Mouse (Mus musculus) neural tube, embryonic 13.5 days (tissue): ENCODE results near the gene Jmjd6. TPM values are rescaled to one million over a fixed set of nuclear protein-coding genes. Genes with fewer than 3 reads are reported as not detected.

Experiments
- ATAC-seq: fragments of 200-750 bp; cut with Nextera tagmentation; 2 replicates; pipeline ENCODE4 v1.8.0; 2017; ENCODE audit warnings: low read depth, mild to moderate bottlenecking, moderate TSS enrichment, moderate library complexity
- H3K27ac ChIP-seq: fragments of 300-500 bp; sonication (generic); replicated peaks from 2 replicates; pipeline ENCODE4 v1.5.1; 2015; ENCODE audit warnings: moderate library complexity, mild to moderate bottlenecking, inconsistent platforms
- H3K27me3 ChIP-seq: fragments of 300-500 bp; sonication (generic); 2 replicates; pipeline ENCODE4 v1.6.1; 2015; ENCODE audit warnings: mild to moderate bottlenecking, inconsistent platforms
- H3K36me3 ChIP-seq: fragments of 300-500 bp; sonication (generic); 2 replicates; pipeline ENCODE4 v1.6.1; 2015; ENCODE audit warnings: mild to moderate bottlenecking, inconsistent platforms
- H3K4me1 ChIP-seq: fragments of 300-500 bp; sonication (generic); replicated peaks from 2 replicates; pipeline ENCODE4 v1.6.1; 2015; ENCODE audit warnings: inconsistent platforms
- H3K4me2 ChIP-seq: fragments of 300-500 bp; sonication (generic); 2 replicates; pipeline ENCODE4 v1.6.1; 2015; ENCODE audit warnings: inconsistent platforms, mild to moderate bottlenecking, moderate library complexity
- H3K4me3 ChIP-seq: fragments of 300-500 bp; sonication (generic); 2 replicates; pipeline ENCODE4 v1.5.1; 2015; ENCODE audit warnings: mild to moderate bottlenecking, inconsistent platforms
- H3K9ac ChIP-seq: fragments of 300-500 bp; sonication (generic); 2 replicates; pipeline ENCODE4 v1.6.1; 2015; ENCODE audit warnings: moderate library complexity, mild to moderate bottlenecking, inconsistent platforms
- H3K9me3 ChIP-seq: fragments of 300-500 bp; sonication (generic); 2 replicates; pipeline ENCODE4 v1.6.1; 2016; ENCODE audit warnings: inconsistent platforms
- WGBS: fragments of 180-500 bp; shearing (Covaris S2); methylation state at CpG from one replicate; pipeline ENCODE4 v1.1.7; 2015; 5-methylcytosine and 5-hydroxymethylcytosine counted together
- polyA plus RNA-seq: library from polyadenylated mRNA; unstranded; fragments of >200 nt; fragmentation: Nextera tagmentation; extraction: Ambion mirVana; gene quantifications from 2 replicates; pipeline ENCODE4 v1.2.1, GENCODE M21; 2015

The Jmjd6 gene
- polyA plus RNA-seq, 1 experiment from 2014 or later: 75.3 TPM

DNA sequence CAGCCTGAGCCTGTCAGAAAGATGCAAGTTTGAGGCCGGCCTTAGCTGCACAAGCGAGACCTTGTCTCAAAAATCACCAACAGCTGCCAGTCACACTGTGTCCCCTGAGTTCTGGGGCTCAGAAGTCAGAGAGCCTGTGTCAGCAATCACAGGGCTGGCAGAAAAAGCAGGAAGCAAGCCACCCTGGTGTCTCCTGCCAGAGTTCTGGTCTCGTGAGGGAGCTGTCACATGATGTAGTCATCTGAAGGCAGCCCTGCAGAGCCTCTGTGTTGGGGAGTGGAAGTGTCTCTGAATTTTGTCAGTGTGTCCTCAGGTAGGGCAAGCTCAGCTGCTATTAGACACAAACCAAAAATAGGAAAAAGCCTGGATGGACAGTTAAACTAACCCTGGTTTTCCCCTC is 24.9 kb upstream of the Jmjd6 start:
- no peaks in the 10 kb centered on the region for H3K27me3 ChIP-seq
- H3K4me2 ChIP-seq: no peak overlapping the region
- H3K9ac ChIP-seq: no peak overlapping the region
- no peaks in the 10 kb centered on the region for H3K4me1 ChIP-seq
- WGBS: 83% methylated on average over 3 of the region's 3 CpGs
- no peaks in the 10 kb centered on the region for H3K9me3 ChIP-seq
- ATAC-seq: no peak
- H3K27ac ChIP-seq: no peak overlapping the region
- no peak overlapping the region for H3K4me3 ChIP-seq
- peaks cover 85% of the 10 kb centered on the region for H3K36me3 ChIP-seq

DNA sequence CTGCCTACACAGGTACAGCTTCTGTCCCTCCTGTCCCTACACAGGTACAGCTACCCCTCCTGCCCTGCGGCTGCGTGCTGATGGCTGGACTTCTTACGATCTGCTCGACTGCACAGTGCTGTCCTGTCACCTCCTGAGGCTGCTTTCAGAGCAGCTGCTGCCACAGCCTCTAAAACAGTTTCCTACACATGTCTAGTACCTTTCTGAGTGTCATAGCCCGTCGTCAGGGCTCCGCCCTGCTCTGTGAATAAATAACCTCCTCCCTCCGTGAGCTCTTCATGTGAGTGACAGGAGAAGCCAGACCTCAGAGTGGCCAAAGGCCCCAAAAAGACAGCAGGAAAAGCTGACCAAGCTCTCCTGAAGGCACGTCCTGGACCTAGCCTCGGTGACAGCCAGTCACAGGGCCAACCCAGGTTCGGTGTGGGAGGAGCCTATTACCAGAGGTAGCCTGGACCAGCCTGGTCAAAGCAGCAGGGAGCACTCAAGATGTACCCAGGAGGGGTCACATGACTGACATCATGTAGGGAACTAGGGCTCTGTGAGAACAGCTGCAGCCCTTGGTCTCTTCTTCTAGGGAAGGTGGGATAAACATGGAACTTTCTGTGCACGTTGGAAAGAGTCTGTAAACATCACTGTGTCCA is 22.8 kb upstream of the Jmjd6 start:
- Histone ChIP-seq H3K36me3 (peaks cover 90% of the 10 kb centered on the region), H3K9me3 (no peaks in the 10 kb centered on the region), H3K9ac (no peak overlapping the region), H3K27ac (no peak overlapping the region), H3K4me3 (no peak overlapping the region), H3K4me2 (no peak overlapping the region), H3K27me3 (no peaks in the 10 kb centered on the region), H3K4me1 (0 out of 2 replicates have a peak, but pooled peaks cover 3% of the 10 kb centered on the region)
- WGBS: 77% methylated on average over 12 of the region's 12 CpGs
- no peak for ATAC-seq

DNA sequence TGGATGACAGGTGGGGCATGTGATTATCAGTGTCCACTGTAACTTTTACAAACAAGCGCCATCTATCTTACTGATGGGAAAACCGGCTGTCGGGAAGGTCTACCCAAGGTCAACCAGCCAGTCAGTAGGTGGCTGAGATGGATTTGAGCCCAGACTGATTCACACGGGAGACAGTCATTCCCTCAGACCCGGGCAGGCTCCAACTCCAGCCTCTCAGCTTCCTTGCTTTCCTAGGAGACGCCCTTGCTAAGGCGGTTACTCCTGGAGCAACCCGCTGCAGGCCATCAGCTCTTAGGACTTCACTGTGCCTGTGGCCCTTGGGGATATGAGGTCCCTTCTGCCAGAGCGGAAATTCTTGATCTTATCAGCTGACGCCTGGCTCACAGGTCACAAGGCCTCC is 21.2 kb upstream of the Jmjd6 start:
- H3K4me1 ChIP-seq: 0 out of 2 replicates have a peak, but pooled peaks cover 3% of the 10 kb centered on the region
- WGBS: 85% methylated on average over 10 of the region's 10 CpGs
- ATAC-seq: no peak
- no peaks in the 10 kb centered on the region for H3K27me3 ChIP-seq
- H3K9ac ChIP-seq: no peak overlapping the region
- H3K36me3 ChIP-seq: peaks cover 99% of the 10 kb centered on the region
- no peak overlapping the region for H3K4me3 ChIP-seq
- H3K27ac ChIP-seq: no peak overlapping the region
- no peak overlapping the region for H3K4me2 ChIP-seq
- H3K9me3 ChIP-seq: no peaks in the 10 kb centered on the region

DNA sequence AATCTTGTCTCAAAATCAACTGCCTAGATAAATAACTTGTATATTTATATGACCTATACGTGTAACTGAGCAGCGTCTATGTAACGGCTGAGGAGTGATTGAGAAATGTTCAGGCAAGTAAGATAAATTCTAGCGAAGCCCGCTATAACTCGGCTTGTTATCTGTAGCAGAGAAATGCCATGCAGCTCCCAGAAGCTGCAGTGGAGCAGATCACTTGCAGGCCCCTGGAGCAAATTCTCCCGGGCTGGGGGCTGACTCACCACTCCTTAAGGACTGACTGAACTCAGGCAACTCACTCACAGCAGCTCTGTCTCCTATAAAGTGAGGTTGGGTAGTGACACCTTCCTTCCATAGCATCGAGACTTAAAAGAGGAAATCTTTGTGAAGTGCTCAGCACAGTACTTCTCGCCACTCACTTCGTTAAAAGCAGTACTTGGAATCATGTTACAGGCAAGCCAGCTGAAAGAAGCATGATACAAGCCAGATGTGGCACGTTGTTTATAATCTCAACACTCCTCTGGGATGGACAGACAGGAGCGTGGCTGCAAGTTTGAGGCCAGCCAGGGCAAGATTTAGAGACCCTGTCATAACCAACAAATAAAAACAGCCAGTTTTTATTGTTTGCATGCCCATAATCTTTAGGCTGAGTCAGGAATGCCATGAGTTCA is 14.1 kb upstream of the Jmjd6 start:
- 81% methylated on average over 12 of the region's 12 CpGs for WGBS

DNA sequence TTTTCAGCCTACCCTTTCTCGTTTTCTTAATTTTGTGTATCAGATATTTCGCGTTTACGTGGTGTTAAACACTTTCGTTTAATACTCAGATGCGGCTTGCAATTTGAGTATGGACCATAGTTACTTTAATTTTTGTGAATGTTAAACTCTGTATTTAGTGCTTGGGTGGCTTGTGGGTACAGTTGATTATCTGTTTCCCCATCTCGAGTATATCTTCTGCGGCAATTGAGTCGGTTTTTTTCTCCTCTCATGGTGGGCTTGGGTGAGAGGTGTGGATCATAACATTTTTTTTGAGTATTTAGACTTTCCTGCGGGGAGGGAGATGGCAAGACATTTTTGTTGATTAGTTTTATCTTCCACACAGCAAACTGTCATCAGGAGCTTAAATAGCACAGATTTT is 11.0 kb upstream of the Jmjd6 start:
- Histone ChIP-seq H3K4me2 (peak overlapping the region; percentile 76), H3K27me3 (no peaks in the 10 kb centered on the region), H3K27ac (peak overlapping the region; percentile 98), H3K4me1 (peaks cover 43% of the 10 kb centered on the region), H3K9me3 (no peaks in the 10 kb centered on the region), H3K4me3 (peak overlapping the region; percentile 98), H3K9ac (peak overlapping the region; percentile 82), H3K36me3 (peaks cover 36% of the 10 kb centered on the region)
- ATAC-seq: no peak
- WGBS: 41% methylated on average over 10 of the region's 10 CpGs

More for the DNA sequence above, 14.1 kb upstream of the Jmjd6 start:
- no peak overlapping the region for H3K4me3 ChIP-seq
- H3K9me3 ChIP-seq: no peaks in the 10 kb centered on the region
- ATAC-seq: no peak
- H3K27ac ChIP-seq: no peak overlapping the region
- no peaks in the 10 kb centered on the region for H3K27me3 ChIP-seq
- H3K36me3 ChIP-seq: peaks cover 52% of the 10 kb centered on the region
- no peak overlapping the region for H3K9ac ChIP-seq
- H3K4me1 ChIP-seq: peaks cover 25% of the 10 kb centered on the region
- no peak overlapping the region for H3K4me2 ChIP-seq

DNA sequence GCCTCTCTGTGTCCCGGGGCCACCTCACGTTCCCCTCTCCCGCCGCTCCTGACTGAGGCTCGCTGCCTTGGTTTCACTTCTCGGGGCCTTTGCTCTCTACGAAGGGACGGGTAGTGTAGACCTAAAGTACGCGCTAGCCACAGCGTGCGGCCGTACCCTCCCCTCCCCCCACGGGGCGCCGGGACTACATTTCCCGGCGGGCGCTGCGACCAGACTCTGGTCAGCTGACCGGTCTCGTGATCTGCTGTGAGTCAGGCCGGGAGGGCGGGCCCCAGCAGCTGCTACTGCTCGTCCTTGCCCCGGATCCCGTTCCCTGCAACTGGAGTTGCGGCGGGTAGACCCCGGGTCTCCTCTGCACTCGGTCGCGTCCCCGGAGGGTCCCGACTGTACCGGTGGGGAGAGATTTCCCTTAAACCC is 10.3 kb upstream of the Jmjd6 start:
- ATAC-seq: peak; percentile 93
- H3K4me3 ChIP-seq: peak overlapping the region; percentile 98
- H3K9me3 ChIP-seq: no peaks in the 10 kb centered on the region
- no peaks in the 10 kb centered on the region for H3K27me3 ChIP-seq
- H3K9ac ChIP-seq: peak overlapping the region; percentile 82
- WGBS: 0% methylated on average over 36 of the region's 36 CpGs
- peaks cover 37% of the 10 kb centered on the region for H3K36me3 ChIP-seq
- peaks cover 45% of the 10 kb centered on the region for H3K4me1 ChIP-seq
- peak overlapping the region; percentile 98 for H3K27ac ChIP-seq
- H3K4me2 ChIP-seq: peak overlapping the region; percentile 76

DNA sequence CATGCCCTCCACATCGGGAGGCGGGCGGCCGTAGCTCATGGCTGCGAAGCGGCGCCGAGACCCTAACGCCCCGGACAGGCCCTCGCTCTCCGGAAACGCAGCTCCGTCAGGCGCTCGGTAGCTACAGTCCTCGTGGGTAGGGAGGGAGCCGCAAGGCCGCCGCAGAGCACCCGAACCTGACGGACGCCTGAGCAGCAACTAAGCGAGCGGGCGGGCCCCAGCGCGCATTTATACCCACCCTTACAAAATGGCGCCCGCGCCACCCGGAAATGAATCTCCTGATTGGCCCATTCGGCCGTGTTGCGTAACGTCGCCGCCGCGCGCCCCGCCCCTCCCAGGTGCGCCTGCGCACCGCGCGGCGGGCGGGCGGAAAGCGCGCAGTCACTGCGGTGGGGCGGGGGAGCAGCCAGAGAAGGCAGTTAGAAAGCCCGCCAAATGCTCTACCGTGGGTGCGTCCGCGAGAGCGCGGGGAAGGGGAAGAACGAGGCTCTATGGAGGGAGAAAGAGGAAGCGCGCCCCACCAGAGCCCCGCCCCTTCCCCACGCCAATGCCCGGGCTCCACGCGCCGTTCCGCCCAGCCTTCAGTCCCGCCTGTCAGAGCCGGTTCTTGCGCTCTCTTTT is 9.8 kb upstream of the Jmjd6 start, which contains the start of gene Srsf2:
Gene Srsf2 (minus strand): TSS at position 204 of the 621 bp plus-strand sequence.
- Histone ChIP-seq H3K27me3 (no peaks in the 10 kb centered on the region), H3K27ac (peak within 1 kb of the TSS; percentile 98), H3K9ac (peak within 1 kb of the TSS; percentile 96), H3K9me3 (no peaks in the 10 kb centered on the region), H3K4me3 (peak within 1 kb of the TSS; percentile 98), H3K36me3 (peaks cover 41% of the 10 kb centered on the region), H3K4me2 (peak within 1 kb of the TSS; percentile 98), H3K4me1 (peaks cover 46% of the 10 kb centered on the region)
- under 1% methylated on average over 69 of the region's 74 CpGs for WGBS
- ATAC-seq: peak; percentile 93

DNA sequence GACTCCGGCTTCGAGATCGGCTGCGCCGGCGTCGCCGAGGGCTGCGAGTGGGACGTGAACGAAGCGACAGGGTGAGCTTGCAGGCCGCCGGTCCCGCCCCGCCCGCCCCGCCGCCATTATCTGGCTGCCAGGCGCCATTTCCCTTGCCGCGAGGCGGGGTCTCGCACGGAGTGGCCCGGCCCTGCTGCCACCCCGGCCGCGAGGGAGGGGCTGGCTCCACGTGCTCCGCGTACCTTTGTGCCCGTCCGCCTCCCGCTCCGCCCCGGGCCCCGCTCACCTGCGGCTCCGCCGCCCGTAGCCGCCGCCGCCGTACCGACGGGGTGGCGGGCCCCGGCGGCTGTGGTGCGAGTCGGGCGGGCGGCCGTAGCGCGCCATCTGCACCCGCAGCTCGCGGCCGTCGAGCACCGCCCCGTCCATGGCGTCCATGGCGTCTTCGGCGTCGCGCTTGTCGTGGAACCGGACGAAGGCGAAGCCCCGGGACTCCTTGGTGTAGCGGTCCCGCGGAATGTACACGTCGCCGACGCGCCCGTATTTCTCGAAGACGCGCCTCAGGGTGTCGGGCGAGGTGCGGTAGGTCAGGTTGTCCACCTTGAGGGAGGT is 9.1 kb upstream of the Jmjd6 start, which contains the start of gene Mfsd11:
Gene Mfsd11 (plus strand): TSS at position 150 of the 600 bp plus-strand sequence.
- Histone ChIP-seq H3K9ac (peak within 1 kb of the TSS; percentile 96), H3K36me3 (peaks cover 44% of the 10 kb centered on the region), H3K4me3 (peak within 1 kb of the TSS; percentile 98), H3K4me1 (peaks cover 50% of the 10 kb centered on the region), H3K9me3 (no peaks in the 10 kb centered on the region), H3K27me3 (no peaks in the 10 kb centered on the region), H3K4me2 (peak within 1 kb of the TSS; percentile 98), H3K27ac (peak within 1 kb of the TSS; percentile 98)
- WGBS: under 1% methylated on average over 87 of the region's 91 CpGs
- ATAC-seq: peak; percentile 71

DNA sequence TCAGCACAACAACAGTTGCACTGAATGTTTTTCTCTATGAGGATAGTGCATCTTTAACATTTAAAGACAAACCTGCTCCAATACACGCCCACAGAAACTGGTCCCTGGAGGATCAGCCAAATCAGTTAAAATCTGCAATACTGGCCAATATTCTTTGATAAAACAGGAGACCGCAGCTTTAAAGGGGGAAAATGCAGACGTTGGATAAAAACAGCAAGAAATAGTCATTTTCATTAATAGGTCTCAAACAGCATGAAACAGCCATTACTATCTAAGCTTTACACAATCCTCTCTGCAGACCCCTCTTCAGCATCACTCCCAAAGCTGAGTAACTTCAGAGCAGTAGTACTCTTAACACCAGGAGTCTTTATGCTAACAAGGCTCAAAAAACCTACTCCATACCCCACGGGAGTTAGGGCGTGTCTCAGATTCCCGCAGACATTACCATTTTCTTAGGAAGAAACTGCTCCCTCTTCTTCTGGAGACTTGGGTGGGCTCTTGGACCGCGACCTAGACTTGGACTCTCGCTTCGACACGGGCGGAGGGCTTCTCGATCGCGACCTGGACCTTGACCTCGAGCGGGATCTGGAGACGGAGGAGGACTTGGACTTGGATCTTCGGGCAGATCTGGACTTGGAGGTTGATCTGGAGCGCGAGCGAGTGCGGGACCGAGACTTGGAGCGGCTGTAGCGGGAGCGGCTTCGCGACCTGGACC is 8.5 kb upstream of the Jmjd6 start:
- Histone ChIP-seq H3K9me3 (no peaks in the 10 kb centered on the region), H3K4me3 (peak overlapping the region; percentile 98), H3K27ac (peak overlapping the region; percentile 98), H3K36me3 (peaks cover 47% of the 10 kb centered on the region), H3K27me3 (no peaks in the 10 kb centered on the region), H3K4me2 (peak overlapping the region; percentile 98), H3K9ac (peak overlapping the region; percentile 96), H3K4me1 (peaks cover 51% of the 10 kb centered on the region)
- 1% methylated on average over 29 of the region's 29 CpGs for WGBS
- no peak for ATAC-seq

DNA sequence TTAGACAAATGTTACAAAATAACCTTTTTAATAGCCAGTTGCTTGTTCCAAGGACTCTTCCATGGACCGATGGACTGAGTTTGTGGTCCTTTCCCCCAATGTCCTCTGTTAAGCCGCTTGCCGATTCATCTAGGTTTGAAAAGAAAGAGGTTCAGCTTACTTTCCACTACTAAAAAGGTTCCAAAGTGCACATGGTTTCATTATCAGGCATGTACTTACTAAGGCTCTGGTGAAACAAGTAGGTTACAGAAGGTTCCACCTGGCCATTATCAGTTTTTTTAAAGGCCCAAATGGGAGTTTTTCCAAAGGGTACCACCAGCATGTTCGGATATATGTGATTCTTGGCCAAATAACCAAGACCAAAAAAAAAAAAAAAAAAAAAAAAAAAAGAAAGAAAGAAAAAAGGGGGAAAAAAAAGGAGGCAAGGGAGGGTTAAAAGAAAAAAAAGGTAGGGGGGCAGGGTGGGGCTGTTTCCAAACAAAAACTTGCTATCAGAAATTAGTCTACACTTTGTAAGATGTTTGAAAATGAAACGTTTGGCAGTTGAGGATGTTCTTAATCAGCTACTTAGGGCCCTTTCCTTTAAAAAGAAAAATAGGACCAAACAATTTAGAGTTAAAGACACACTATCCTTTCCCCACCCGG is 7.7 kb upstream of the Jmjd6 start:
- no peaks in the 10 kb centered on the region for H3K27me3 ChIP-seq
- H3K9me3 ChIP-seq: no peaks in the 10 kb centered on the region
- peak overlapping the region; percentile 98 for H3K4me3 ChIP-seq
- no peak overlapping the region for H3K27ac ChIP-seq
- H3K4me2 ChIP-seq: peak overlapping the region; percentile 98
- peak overlapping the region; percentile 96 for H3K9ac ChIP-seq
- no peak for ATAC-seq
- H3K4me1 ChIP-seq: peaks cover 56% of the 10 kb centered on the region
- peaks cover 46% of the 10 kb centered on the region for H3K36me3 ChIP-seq
- 44% methylated on average over 6 of the region's 6 CpGs for WGBS

DNA sequence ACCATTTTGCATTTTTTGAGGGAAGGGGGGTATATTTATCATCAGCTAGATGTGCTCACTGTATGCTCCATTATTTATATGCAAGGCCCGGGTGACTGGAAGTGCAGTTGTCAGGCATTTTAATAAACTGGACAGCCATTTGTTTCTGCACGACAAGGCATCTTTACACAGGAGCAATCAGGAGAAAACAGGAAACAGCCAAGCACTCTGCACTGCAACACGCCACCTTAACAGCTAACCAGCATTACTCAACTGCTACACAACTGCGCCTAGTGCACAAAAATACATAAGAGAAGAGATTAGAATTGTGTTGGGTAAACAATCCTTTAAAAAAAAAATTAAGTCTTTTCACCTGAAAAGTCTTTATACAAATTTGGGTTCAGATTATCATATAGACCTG is 6.8 kb upstream of the Jmjd6 start:
- Histone ChIP-seq H3K4me1 (peaks cover 51% of the 10 kb centered on the region), H3K9ac (no peak overlapping the region), H3K4me2 (peak overlapping the region; percentile 98), H3K9me3 (no peaks in the 10 kb centered on the region), H3K27ac (no peak overlapping the region), H3K4me3 (peak overlapping the region; percentile 98; the same call in 1 of the 2 replicates), H3K27me3 (no peaks in the 10 kb centered on the region), H3K36me3 (peaks cover 47% of the 10 kb centered on the region)
- WGBS: 62% methylated on average over 4 of the region's 4 CpGs
- no peak for ATAC-seq
